Mouse (Mus musculus): ENCODE measurements around the gene Slc36a2.

DNA sequence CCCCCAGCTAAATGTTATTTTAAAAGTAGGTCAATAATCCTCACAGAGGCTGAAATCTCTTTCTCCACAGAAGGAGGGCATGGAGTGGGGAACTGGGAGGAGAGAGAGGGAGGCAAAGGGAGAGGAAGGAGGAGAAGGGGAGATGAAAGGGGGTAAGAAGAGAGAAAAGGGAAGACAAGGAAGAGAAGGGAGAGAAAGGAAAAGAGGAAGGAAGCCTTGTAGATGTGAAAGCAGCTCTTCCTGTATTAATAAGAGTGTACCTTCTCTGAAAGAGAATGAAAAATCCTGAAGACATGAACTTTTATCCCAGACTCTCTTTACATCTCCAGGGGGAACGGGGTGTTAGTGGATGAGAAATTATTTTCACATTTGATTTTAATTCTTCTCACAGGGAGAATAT, 63.4 kb downstream of the Slc36a2 start:
- TF ChIP-seq CTCF (IDR thresholded peaks at IDR 0.05; ENCODE audit: low read depth): no peak
- TF ChIP-seq EP300 (optimal IDR thresholded peaks at IDR 0.05): no peak

Data from stomach, postnatal 0 days (tissue).